Mouse (Mus musculus): ENCODE data around the gene Gm4027.
"Not testable (repeated sequence)": the region's sequence is repeated elsewhere in the genome, so short reads cannot be mapped to it uniquely, and the experiment has no call there.

Gene Gm4027

DNA sequence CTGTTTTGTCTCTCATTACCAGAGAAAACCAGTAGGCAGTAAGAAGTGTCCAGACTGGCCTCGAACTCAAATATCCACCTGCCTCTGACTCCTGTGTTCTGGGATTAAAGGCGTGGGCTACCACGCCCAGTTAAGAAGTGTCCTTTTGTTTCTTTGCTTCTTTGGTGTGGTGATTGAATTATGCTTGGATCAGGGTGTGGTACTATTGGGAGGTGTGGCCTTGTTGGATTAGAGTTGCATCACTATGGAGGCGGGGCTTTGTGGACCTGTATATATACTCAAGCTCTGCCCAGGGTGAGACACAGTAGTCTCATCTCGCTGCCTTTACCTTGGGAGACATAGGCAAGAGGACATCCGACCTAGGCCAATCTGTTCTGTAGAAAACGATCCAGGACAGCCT, at the start of gene Gm4027:
Gm4027 (plus strand) TSS at position 301 of the 400 bp plus-strand sequence.
- not testable (repeated sequence) for DNase-seq (ENCODE audit: low read depth, low spot score)

DNA sequence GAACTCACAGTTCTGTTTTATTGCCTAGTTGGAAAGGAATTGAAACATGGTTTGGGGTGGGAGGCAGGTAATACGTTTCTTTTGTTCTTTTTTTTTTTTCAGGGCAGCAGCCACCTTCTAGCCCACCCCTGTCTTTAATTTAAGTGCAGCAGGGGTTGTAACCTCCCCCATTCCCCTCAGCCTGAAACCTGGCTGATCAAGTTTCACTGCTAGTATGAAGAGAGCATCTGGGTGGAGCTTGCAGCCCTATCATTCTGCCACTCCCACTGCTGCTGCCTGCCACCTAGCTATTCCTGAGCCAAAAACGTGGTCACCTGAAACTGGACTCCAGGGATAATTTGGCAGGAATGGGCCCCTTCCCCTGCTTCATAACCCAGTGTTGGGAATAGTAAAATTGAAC, 17.3 kb upstream of the Gm4027 start:
- not testable (repeated sequence) for DNase-seq (ENCODE audit: low read depth, low spot score)

- DNase-seq (ENCODE audit: low read depth, low spot score) = not testable (repeated sequence)
Observed at GRCm38 (mm10) chr12:87602388-87602787, 16.3 kb upstream of the Gm4027 start, which contains the start of gene Oog1. TSS of gene Oog1 (plus strand) at chr12:87602688.

GRCm38 (mm10) chr12:87644520-87644919, 25.9 kb downstream of the Gm4027 start, which contains the start of gene Gm16381:
TSS of gene Gm16381 (minus strand) at chr12:87644620.
- DNase-seq (ENCODE audit: low read depth, low spot score) = not testable (repeated sequence)

GRCm38 (mm10) chr12:87652916-87653703, 34.4 kb downstream of the Gm4027 start:
- not testable (repeated sequence) for DNase-seq (ENCODE audit: low read depth, low spot score)
